Mouse (Mus musculus): ENCODE data around the gene Pmpcb.

Pmpcb gene

DNA sequence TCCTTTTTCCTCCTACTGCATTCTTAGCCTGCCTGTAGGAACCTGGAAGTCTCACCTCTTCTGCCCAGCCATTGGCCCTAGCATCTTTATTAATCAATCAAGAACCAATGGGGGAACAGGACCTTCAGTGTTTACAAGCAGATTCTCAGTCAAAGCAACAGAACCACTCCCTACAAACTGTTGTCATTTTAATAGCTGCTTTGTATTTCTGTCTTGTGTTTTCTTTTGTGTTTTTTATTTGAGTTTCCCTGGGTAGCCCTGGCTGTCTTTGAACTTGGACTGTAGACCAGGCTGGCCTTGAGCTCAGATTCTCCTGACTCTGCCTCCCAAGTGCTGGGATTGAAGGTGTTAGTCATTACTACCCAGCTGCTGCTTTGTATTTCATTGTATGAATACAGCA, 55.2 kb downstream of the Pmpcb start:
- in situ Hi-C loops (cut with MseI, MboI): no loop called here

DNA sequence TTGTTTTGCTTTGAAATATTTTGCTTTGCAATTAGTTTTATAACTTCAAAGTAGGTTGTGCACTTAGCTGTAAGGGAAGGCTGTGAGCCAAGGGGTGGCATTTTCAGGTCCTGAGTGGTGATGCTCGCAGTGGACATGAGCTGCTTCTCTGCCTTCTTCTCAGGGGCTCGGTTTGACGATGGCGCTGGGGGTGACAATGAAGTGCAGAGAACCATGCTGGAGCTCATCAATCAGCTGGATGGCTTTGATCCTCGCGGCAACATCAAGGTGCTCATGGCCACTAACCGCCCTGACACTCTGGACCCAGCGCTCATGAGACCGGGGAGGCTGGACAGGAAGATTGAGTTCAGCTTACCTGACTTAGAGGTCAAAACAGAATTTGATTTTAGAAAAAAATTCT, 66.0 kb downstream of the Pmpcb start:
- in situ Hi-C loops (cut with MseI, MboI): no loop called here

DNA sequence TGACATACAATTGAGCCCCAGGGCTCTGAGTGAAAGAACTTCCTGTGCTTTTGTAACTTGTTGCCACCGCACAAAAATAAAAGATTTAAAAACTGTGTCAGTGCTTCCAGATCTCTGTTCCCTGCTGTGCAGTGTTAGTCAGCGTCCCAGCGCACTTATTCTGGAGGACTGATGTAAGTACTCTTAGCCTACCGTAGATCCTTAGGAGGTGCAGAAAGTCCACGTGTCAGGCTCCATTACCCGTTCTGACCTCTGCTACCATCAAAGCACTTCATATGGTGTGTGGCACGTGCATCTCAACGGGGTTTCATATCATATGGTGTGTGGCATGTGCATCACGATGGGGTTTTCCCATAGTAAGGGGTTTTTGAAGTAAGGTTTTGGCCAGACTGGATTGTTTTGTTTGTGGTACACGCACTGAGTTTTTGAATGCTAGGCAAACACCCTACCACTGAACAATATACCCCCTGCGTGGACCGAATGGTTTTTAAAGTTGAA, 66.8 kb downstream of the Pmpcb start:
- in situ Hi-C loops (cut with MseI, MboI): no loop called here

DNA sequence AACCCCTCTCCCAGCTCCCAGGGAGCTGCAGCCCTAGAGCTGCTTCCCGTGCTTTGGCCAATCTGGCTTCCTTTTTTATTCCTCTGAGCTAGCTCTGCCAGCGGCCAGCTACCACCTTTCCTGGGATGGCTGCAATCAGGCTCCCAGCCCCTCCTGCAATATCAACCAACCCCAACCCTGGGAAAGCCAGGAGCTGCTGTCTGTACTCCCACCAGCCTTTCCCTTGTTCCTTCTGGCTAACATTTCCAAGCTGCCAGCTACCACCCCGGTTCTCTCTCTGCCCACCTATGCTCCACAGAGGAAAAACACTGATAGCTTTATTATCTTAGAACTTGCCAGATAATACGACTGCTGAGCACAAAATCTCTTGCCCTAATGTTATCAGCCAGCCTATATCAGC, 67.9 kb downstream of the Pmpcb start:
- in situ Hi-C loops (cut with MseI, MboI): no loop called here
